Mouse (Mus musculus) liver, embryonic 13.5 days (tissue): ENCODE results near the gene Slc10a4. TPM values are rescaled to one million over a fixed set of nuclear protein-coding genes. Genes with fewer than 3 reads are reported as not detected.

Source experiments
- ATAC-seq: fragments of 200-750 bp; cut with Nextera tagmentation; 2 replicates; pipeline ENCODE4 v1.8.0; 2017; ENCODE audit warnings: low read depth, mild to moderate bottlenecking, moderate number of reproducible peaks, moderate library complexity
- DNase-seq: peaks from one replicate; pipeline ENCODE4 v3.0.0; 2022
- H3K27ac ChIP-seq: fragments of 300-500 bp; sonication (generic); 2 replicates; pipeline ENCODE4 v1.5.1; 2015; ENCODE audit warnings: moderate library complexity, mild to moderate bottlenecking, inconsistent platforms
- H3K27me3 ChIP-seq: fragments of 300-500 bp; sonication (generic); 2 replicates; pipeline ENCODE4 v1.6.1; 2015; ENCODE audit warnings: mild to moderate bottlenecking, inconsistent platforms
- H3K36me3 ChIP-seq: fragments of 300-500 bp; sonication (generic); 2 replicates; pipeline ENCODE4 v1.6.1; 2015; ENCODE audit warnings: mild to moderate bottlenecking, inconsistent platforms
- H3K4me1 ChIP-seq: fragments of 300-500 bp; sonication (generic); replicated peaks from 2 replicates; pipeline ENCODE4 v1.6.1; 2015; ENCODE audit warnings: inconsistent platforms
- H3K4me2 ChIP-seq: fragments of 300-500 bp; sonication (generic); 2 replicates; pipeline ENCODE4 v1.6.1; 2015; ENCODE audit warnings: inconsistent platforms, mild to moderate bottlenecking, moderate library complexity
- H3K4me3 ChIP-seq: fragments of 300-500 bp; sonication (generic); replicated peaks from 2 replicates; pipeline ENCODE4 v1.5.1; 2015; ENCODE audit warnings: mild to moderate bottlenecking, inconsistent platforms
- H3K9ac ChIP-seq: fragments of 300-500 bp; sonication (generic); 2 replicates; pipeline ENCODE4 v1.6.1; 2015; ENCODE audit warnings: mild to moderate bottlenecking, inconsistent platforms
- H3K9me3 ChIP-seq: fragments of 300-500 bp; sonication (generic); replicated peaks from 2 replicates; pipeline ENCODE4 v1.6.1; 2016; ENCODE audit warnings: inconsistent platforms
- WGBS: fragments of 180-500 bp; shearing (Covaris S2); methylation state at CpG from one replicate; pipeline ENCODE4 v1.1.7; 2015; ENCODE audit not compliant: insufficient replicate concordance; 5-methylcytosine and 5-hydroxymethylcytosine counted together
- polyA plus RNA-seq: library from polyadenylated mRNA; unstranded; fragments of >200 nt; fragmentation: Nextera tagmentation; extraction: Ambion mirVana; gene quantifications from 2 replicates; pipeline ENCODE4 v1.2.1, GENCODE M21; 2015

Gene Slc10a4
- 0.06 and 0.10 TPM in 2 replicates for polyA plus RNA-seq

- Histone ChIP-seq H3K9me3 (no peaks in the 10 kb centered on the region), H3K4me1 (peaks cover 6% of the 10 kb centered on the region), H3K36me3 (no peaks in the 10 kb centered on the region), H3K9ac (no peak within 1 kb of the TSS), H3K4me2 (peak within 1 kb of the TSS; percentile 56), H3K27me3 (peaks cover 52% of the 10 kb centered on the region), H3K4me3 (peak within 1 kb of the TSS; percentile 38), H3K27ac (no peak within 1 kb of the TSS)
- ATAC-seq, result no peak
- WGBS, result 9% methylated on average over 65 of the region's 65 CpGs
- no peak for DNase-seq
Observed at GRCm38 (mm10) chr5:73006784-73007581, at the start of gene Slc10a4. Gene Slc10a4, plus strand, starts transcription at chr5:73006883.

- H3K27me3 ChIP-seq, result no peaks in the 10 kb centered on the region
- H3K36me3 ChIP-seq, result no peaks in the 10 kb centered on the region; the same call in 1 of the 2 replicates
- no peak overlapping the region for H3K27ac ChIP-seq
- no peak overlapping the region for H3K4me3 ChIP-seq
- H3K4me1 ChIP-seq, result no peaks in the 10 kb centered on the region
- 86% methylated on average over 17 of the region's 17 CpGs for WGBS
- H3K9ac ChIP-seq, result no peak overlapping the region
- DNase-seq, result no peak
- no peaks in the 10 kb centered on the region for H3K9me3 ChIP-seq
- ATAC-seq, result no peak
- H3K4me2 ChIP-seq, result no peak overlapping the region
Observed at GRCm38 (mm10) chr5:72957281-72957680, 49.4 kb upstream of the Slc10a4 start.

- no peak overlapping the region for H3K9ac ChIP-seq
- no peak overlapping the region for H3K27ac ChIP-seq
- ATAC-seq (no peak), DNase-seq (no peak)
- H3K27me3 ChIP-seq, result no peaks in the 10 kb centered on the region
- 71% methylated on average over 6 of the region's 6 CpGs for WGBS
- no peaks in the 10 kb centered on the region for H3K4me1 ChIP-seq
- no peaks in the 10 kb centered on the region; the same call in 1 of the 2 replicates for H3K36me3 ChIP-seq
- H3K9me3 ChIP-seq, result no peaks in the 10 kb centered on the region
- no peak overlapping the region for H3K4me3 ChIP-seq
- no peak overlapping the region for H3K4me2 ChIP-seq
Observed at GRCm38 (mm10) chr5:72960096-72960495, 46.6 kb upstream of the Slc10a4 start.

GRCm38 (mm10) chr5:72965706-72966105 is 41.0 kb upstream of the Slc10a4 start:
- no peak for ATAC-seq
- H3K9ac ChIP-seq, result no peak overlapping the region
- H3K9me3 ChIP-seq, result no peaks in the 10 kb centered on the region
- no peak for DNase-seq
- H3K4me1 ChIP-seq, result no peaks in the 10 kb centered on the region
- no peak overlapping the region for H3K27ac ChIP-seq
- WGBS, result 66% methylated on average over 3 of the region's 3 CpGs
- no peaks in the 10 kb centered on the region for H3K27me3 ChIP-seq
- 0 out of 2 replicates have a peak, but pooled peaks cover 5% of the 10 kb centered on the region for H3K36me3 ChIP-seq
- no peak overlapping the region for H3K4me3 ChIP-seq
- no peak overlapping the region for H3K4me2 ChIP-seq

- WGBS, result 72% methylated on average over 4 of the region's 4 CpGs
- no peak for ATAC-seq
- no peak for DNase-seq
- H3K4me3 ChIP-seq, result no peak overlapping the region
- H3K27me3 ChIP-seq, result no peaks in the 10 kb centered on the region
- no peak overlapping the region for H3K9ac ChIP-seq
- no peaks in the 10 kb centered on the region for H3K4me1 ChIP-seq
- H3K36me3 ChIP-seq, result peaks cover 15% of the 10 kb centered on the region
- H3K9me3 ChIP-seq, result no peaks in the 10 kb centered on the region
- H3K4me2 ChIP-seq, result no peak overlapping the region
- H3K27ac ChIP-seq, result no peak overlapping the region
Observed at GRCm38 (mm10) chr5:72972435-72972834, 34.2 kb upstream of the Slc10a4 start.

DNA sequence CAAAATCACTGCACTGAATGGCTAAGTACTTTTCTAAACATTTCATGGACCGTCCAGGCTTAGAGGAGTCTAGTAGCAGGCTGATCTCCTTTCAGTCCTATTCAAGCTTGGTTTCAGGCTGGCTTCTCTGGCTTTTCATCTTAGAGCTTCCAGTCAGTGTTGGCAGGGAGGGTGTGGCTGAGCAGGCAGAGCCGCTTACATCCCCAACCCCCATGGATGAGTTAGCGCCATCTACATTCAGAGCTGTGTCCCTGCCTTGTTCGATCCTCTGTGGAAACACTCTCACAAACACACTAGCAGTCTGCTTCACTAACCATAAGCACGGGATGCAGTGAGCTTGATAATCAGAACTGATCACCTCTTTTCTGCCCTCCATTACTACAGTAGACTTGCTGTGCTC is 33.7 kb upstream of the Slc10a4 start:
- no peak for DNase-seq
- H3K27me3 ChIP-seq, result no peaks in the 10 kb centered on the region
- H3K4me3 ChIP-seq, result no peak overlapping the region
- H3K4me2 ChIP-seq, result no peak overlapping the region
- no peak for ATAC-seq
- WGBS, result 75% methylated on average over 5 of the region's 5 CpGs
- H3K9ac ChIP-seq, result no peak overlapping the region
- H3K9me3 ChIP-seq, result no peaks in the 10 kb centered on the region
- no peak overlapping the region for H3K27ac ChIP-seq
- H3K36me3 ChIP-seq, result peaks cover 16% of the 10 kb centered on the region
- H3K4me1 ChIP-seq, result no peaks in the 10 kb centered on the region

DNA sequence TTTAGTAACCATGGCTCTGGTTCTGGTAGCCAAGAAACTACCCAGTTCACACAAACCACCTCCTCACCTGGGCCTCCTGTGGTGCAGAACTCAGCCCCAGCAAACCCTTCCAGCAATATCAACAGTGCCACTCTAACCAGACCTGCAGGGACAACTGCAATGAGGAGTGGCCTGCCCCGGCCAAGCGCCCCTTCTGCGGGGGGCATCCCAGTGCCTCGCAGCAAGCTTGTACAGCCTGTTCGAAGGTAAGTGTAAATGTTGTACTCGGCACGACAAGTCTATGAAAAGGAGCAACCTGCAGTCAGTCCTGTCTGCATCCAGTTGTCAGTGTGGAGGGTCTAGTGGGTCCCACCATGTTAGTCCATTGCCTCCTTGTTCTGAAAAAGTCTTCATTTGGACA is 32.1 kb upstream of the Slc10a4 start, which contains the start of gene Gm10135:
Gene Gm10135, minus strand, starts transcription at position 101 of the 400 bp plus-strand sequence.
- Histone ChIP-seq H3K4me1 (no peaks in the 10 kb centered on the region), H3K4me3 (no peak within 1 kb of the TSS), H3K27ac (no peak within 1 kb of the TSS), H3K36me3 (peaks cover 22% of the 10 kb centered on the region), H3K27me3 (no peaks in the 10 kb centered on the region), H3K9ac (no peak within 1 kb of the TSS), H3K4me2 (no peak within 1 kb of the TSS), H3K9me3 (no peaks in the 10 kb centered on the region)
- WGBS, result 86% methylated on average over 7 of the region's 7 CpGs
- no peak for DNase-seq
- ATAC-seq, result no peak

GRCm38 (mm10) chr5:72975996-72976395 is 30.7 kb upstream of the Slc10a4 start:
- DNase-seq, result no peak
- no peak overlapping the region for H3K4me2 ChIP-seq
- H3K27ac ChIP-seq, result no peak overlapping the region
- WGBS, result 83% methylated on average over 6 of the region's 6 CpGs
- H3K9me3 ChIP-seq, result no peaks in the 10 kb centered on the region
- no peaks in the 10 kb centered on the region for H3K27me3 ChIP-seq
- H3K9ac ChIP-seq, result no peak overlapping the region
- no peaks in the 10 kb centered on the region for H3K4me1 ChIP-seq
- ATAC-seq, result no peak
- H3K4me3 ChIP-seq, result no peak overlapping the region
- H3K36me3 ChIP-seq, result peaks cover 22% of the 10 kb centered on the region

GRCm38 (mm10) chr5:72976539-72976938 is 30.1 kb upstream of the Slc10a4 start:
- Histone ChIP-seq H3K36me3 (peaks cover 22% of the 10 kb centered on the region), H3K4me3 (no peak overlapping the region), H3K9me3 (no peaks in the 10 kb centered on the region), H3K27ac (no peak overlapping the region), H3K27me3 (no peaks in the 10 kb centered on the region), H3K4me2 (no peak overlapping the region), H3K9ac (no peak overlapping the region), H3K4me1 (no peaks in the 10 kb centered on the region)
- no peak for ATAC-seq
- DNase-seq, result no peak
- WGBS, result 69% methylated on average over 4 of the region's 4 CpGs

DNA sequence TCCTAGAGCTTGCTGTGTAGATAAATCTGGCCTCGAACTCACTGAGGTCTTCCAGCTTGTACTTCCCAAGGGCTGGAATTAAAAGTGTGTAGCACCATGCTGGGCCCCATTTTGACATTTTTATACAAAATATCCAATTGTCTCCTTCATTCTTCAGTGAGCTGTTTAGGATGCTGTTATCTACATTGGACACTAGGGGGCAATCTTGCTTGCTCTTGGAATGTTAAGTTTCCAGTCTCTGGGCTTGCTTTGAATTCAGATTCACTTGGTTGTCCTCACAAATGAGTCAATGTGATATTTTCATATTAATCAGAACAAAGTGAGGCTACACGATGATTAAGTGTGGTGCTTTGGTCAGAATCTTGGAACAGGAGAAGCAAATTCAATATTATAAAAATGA is 22.6 kb upstream of the Slc10a4 start:
- no peak overlapping the region for H3K27ac ChIP-seq
- no peak overlapping the region for H3K4me3 ChIP-seq
- DNase-seq (no peak), ATAC-seq (no peak)
- no peaks in the 10 kb centered on the region for H3K27me3 ChIP-seq
- no peak overlapping the region for H3K9ac ChIP-seq
- H3K36me3 ChIP-seq, result 0 out of 2 replicates have a peak, but pooled peaks cover 5% of the 10 kb centered on the region
- no peaks in the 10 kb centered on the region for H3K9me3 ChIP-seq
- H3K4me1 ChIP-seq, result no peaks in the 10 kb centered on the region
- WGBS, result 5% methylated on average over 2 of the region's 2 CpGs
- H3K4me2 ChIP-seq, result no peak overlapping the region

GRCm38 (mm10) chr5:72987786-72988185 is 18.9 kb upstream of the Slc10a4 start:
- no peak for DNase-seq
- no peak overlapping the region for H3K4me3 ChIP-seq
- no peaks in the 10 kb centered on the region for H3K9me3 ChIP-seq
- H3K27ac ChIP-seq, result no peak overlapping the region
- ATAC-seq, result no peak
- no peaks in the 10 kb centered on the region for H3K4me1 ChIP-seq
- no peaks in the 10 kb centered on the region for H3K27me3 ChIP-seq
- H3K36me3 ChIP-seq, result no peaks in the 10 kb centered on the region
- no peak overlapping the region for H3K9ac ChIP-seq
- 70% methylated on average over 7 of the region's 7 CpGs for WGBS
- no peak overlapping the region for H3K4me2 ChIP-seq

GRCm38 (mm10) chr5:72989756-72990155 is 16.9 kb upstream of the Slc10a4 start:
- H3K4me2 ChIP-seq, result no peak overlapping the region
- no peak for ATAC-seq
- H3K27ac ChIP-seq, result no peak overlapping the region
- no peaks in the 10 kb centered on the region for H3K9me3 ChIP-seq
- WGBS, result 68% methylated on average over 8 of the region's 8 CpGs
- no peak for DNase-seq
- no peaks in the 10 kb centered on the region for H3K36me3 ChIP-seq
- H3K4me3 ChIP-seq, result no peak overlapping the region
- H3K27me3 ChIP-seq, result no peaks in the 10 kb centered on the region
- no peaks in the 10 kb centered on the region for H3K4me1 ChIP-seq
- no peak overlapping the region for H3K9ac ChIP-seq
